Mouse (Mus musculus) brain, adult 10 weeks (tissue): Measurements from ENCODE around the gene Gm39653. TPM values are rescaled to one million over a fixed set of nuclear protein-coding genes. Genes with fewer than 3 reads are reported as not detected.

Experiments
- polyA plus RNA-seq: library from polyadenylated mRNA; stranded (reverse); fragments of 350-450 nt; fragmentation: Illumina TruSeq; extraction: RNeasy Lipid Tissue Mini Kit (QIAGEN cat#74804); gene quantifications from one replicate; pipeline ENCODE4 v1.2.3, GENCODE M21; 2015; ENCODE audit warnings: low read depth, low replicate concordance

The Gm39653 gene
- 0.58 TPM for polyA plus RNA-seq

GRCm38 (mm10) chr1:63615668-63616067 is at the start of gene Gm39653:
TSS of gene Gm39653 (plus strand) at chr1:63615968.

Other genes with a start within 250 kb of the Gm39653 start
- gene Adam23, start 170.1 kb upstream of the Gm39653 start, polyA plus RNA-seq: 79.0 TPM
- not detected for gene Dytn, start 71.0 kb downstream of the Gm39653 start, polyA plus RNA-seq
- gene Mdh1b, start 114.3 kb downstream of the Gm39653 start, polyA plus RNA-seq: 1.9 TPM
- 22.6 TPM for gene Fastkd2, start 114.6 kb downstream of the Gm39653 start, polyA plus RNA-seq
- gene 4933402D24Rik, start 153.3 kb downstream of the Gm39653 start, polyA plus RNA-seq: 0.25 TPM